ENCODE assay signal across 12 mouse cellular contexts in genomic region chr7:137073878-137074277, GRCm38 (mm10).
DNase-seq lines count a peak whose midpoint lies in the region; ATAC-seq and TF ChIP-seq lines count a peak whose summit lies in the region.
"Had no signal": no experiment of that assay in that cellular context is flagged by ENCODE, and none has a peak within 500 bp of the region (broad histone marks: within the 10 kb centered on the region; RNA-seq: fewer than 3 reads in every experiment).

No protein-coding gene starts in this region.

- no peak overlapping the region for H3K4me2 ChIP-seq in kidney, embryonic 15.5 days
- H3K4me2 ChIP-seq: embryonic facial prominence, embryonic 15.5 days; hindbrain, embryonic 13.5 days had no signal

- H3K9ac ChIP-seq in kidney, embryonic 15.5 days, result no peak overlapping the region
- H3K9ac ChIP-seq: embryonic facial prominence, embryonic 15.5 days; hindbrain, embryonic 13.5 days had no signal

- WGBS in kidney, embryonic 15.5 days, result 46% methylated on average over 5 of the region's 5 CpGs

- H3K27ac ChIP-seq in kidney, embryonic 15.5 days, result peak overlapping the region; percentile 42
- H3K27ac ChIP-seq: embryonic facial prominence, embryonic 15.5 days; hindbrain, embryonic 13.5 days had no signal

- TF ChIP-seq POLR2A in brain, embryonic 14.5 days (IDR thresholded peaks at IDR 0.05; ENCODE audit: borderline replicate concordance, extremely low read depth, insufficient read depth, insufficient read length, poor library complexity, severe bottlenecking), result no peak

- H3K4me1 ChIP-seq in kidney, embryonic 15.5 days, result peaks cover 14% of the 10 kb centered on the region
- H3K4me1 ChIP-seq: embryonic facial prominence, embryonic 15.5 days had no signal

- H3K9me3 ChIP-seq in kidney, embryonic 15.5 days (replicated peaks), result no peaks in the 10 kb centered on the region
- H3K9me3 ChIP-seq: embryonic facial prominence, embryonic 15.5 days; hindbrain, embryonic 13.5 days had no signal

- peak; percentile 58 for ATAC-seq in kidney, embryonic 15.5 days (replicated peaks; ENCODE audit: low FRiP score)

- no peaks in the 10 kb centered on the region for H3K36me3 ChIP-seq in kidney, embryonic 15.5 days
- H3K36me3 ChIP-seq: embryonic facial prominence, embryonic 15.5 days; hindbrain, embryonic 13.5 days had no signal

- no peak for DNase-seq in kidney, postnatal 25 days
- peak; percentile 37 for DNase-seq in brain, embryonic 14.5 days (ENCODE audit: low read depth)
- peak; percentile 68 for DNase-seq in gastrocnemius, adult 18-20 months (ENCODE audit: low spot score)
- peak; percentile 38 for DNase-seq in heart, postnatal 25 days (ENCODE audit: low spot score)
- no peak for DNase-seq in cerebellum, adult 9-11 months
- DNase-seq in ovary, postnatal 36 days (ENCODE audit: low spot score), result no peak
- DNase-seq: cerebellum, adult 18-20 months; lung, postnatal 4 days; thymus, postnatal 14 days had no signal

- H3K27me3 ChIP-seq in kidney, embryonic 15.5 days, result no peaks in the 10 kb centered on the region
- H3K27me3 ChIP-seq: hindbrain, embryonic 13.5 days had no signal

- intact Hi-C loops in heart, postnatal 25 days (cut with DNase I), result no loop called here

- no peak for TF ChIP-seq CTCF in brain, embryonic 14.5 days (IDR thresholded peaks at IDR 0.05; ENCODE audit: borderline replicate concordance, extremely low read depth, insufficient read depth, insufficient read length)

- no peak overlapping the region for H3K4me3 ChIP-seq in kidney, embryonic 15.5 days (replicated peaks)
- H3K4me3 ChIP-seq: embryonic facial prominence, embryonic 15.5 days; hindbrain, embryonic 13.5 days had no signal

Comparison
In these comparisons a context has a peak if more than half of its experiments do, and no peak if none do; other contexts are left out.
1. DNase-seq: peak in brain, embryonic 14.5 days (single experiment), gastrocnemius, adult 18-20 months (single experiment) and heart, postnatal 25 days (single experiment); none in kidney, postnatal 25 days (0 of 2), cerebellum, adult 9-11 months (single experiment) and ovary, postnatal 36 days (single experiment).